Mouse (Mus musculus): Measurements from ENCODE around the gene Smyd3. TPM values are rescaled to one million over a fixed set of nuclear protein-coding genes. Genes with fewer than 3 reads are reported as not detected.

The Smyd3 gene
- total and polyA plus RNA-seq, 2 experiments = 1.4 to 7.0 TPM

DNA sequence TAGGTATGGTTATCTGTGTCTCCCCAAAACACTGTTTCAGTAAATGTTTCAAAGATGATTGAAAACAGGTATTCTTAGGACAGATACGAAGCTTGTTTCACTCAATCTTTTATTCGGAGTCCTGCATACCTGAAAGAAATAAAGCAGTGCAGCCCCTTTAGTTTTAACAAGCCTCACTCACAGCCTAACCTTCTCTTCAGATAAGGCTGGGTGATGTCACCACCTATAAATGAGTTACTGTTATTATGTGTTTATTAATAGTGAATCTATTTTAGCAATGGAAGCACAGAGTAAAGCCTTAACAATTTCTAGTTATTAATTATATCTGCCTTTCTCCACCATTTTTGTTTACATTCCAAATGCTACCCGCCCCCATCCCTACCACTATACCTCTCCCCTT is 228.1 kb downstream of the Smyd3 start:
- no peak overlapping the region for H3K27ac ChIP-seq (replicated peaks; ENCODE audit: insufficient read depth, low read depth, low read length)
- no peaks in the 10 kb centered on the region for H3K27me3 ChIP-seq (ENCODE audit: control insufficient read depth, insufficient read depth, low read length)
- no peak for TF ChIP-seq CTCF (IDR thresholded peaks at IDR 0.05; ENCODE audit: low read depth, low read length)
- TF ChIP-seq POLR2A (IDR thresholded peaks at IDR 0.05; ENCODE audit: extremely low read depth, insufficient read depth, low read length) = no peak
- DNase-seq (ENCODE audit: extremely low read depth, low read depth, low spot score) = no peak
- no peaks in the 10 kb centered on the region for H3K36me3 ChIP-seq (ENCODE audit: control insufficient read depth, insufficient read depth, low read length)
- no peaks in the 10 kb centered on the region for H3K4me1 ChIP-seq (ENCODE audit: control insufficient read depth, insufficient read depth, low read length)
- no peak overlapping the region for H3K9ac ChIP-seq (ENCODE audit: low read depth, low read length)
- H3K79me2 ChIP-seq (ENCODE audit: control insufficient read depth, insufficient read depth, low read length) = no peaks in the 10 kb centered on the region
- no peak overlapping the region for H3K4me3 ChIP-seq (ENCODE audit: insufficient read depth, low read depth, low read length)
- WGBS = 95% methylated on average over 3 of the region's 3 CpGs

GRCm38 (mm10) chr1:179286748-179287147 is 231.1 kb downstream of the Smyd3 start:
- TF ChIP-seq POLR2A (IDR thresholded peaks at IDR 0.05; ENCODE audit: extremely low read depth, insufficient read depth, low read length) (no peak), CTCF (IDR thresholded peaks at IDR 0.05; ENCODE audit: low read depth, low read length) (no peak)
- H3K9ac ChIP-seq (ENCODE audit: low read depth, low read length) = no peak overlapping the region

GRCm38 (mm10) chr1:179282821-179283220 is 235.0 kb downstream of the Smyd3 start:
- H3K27me3 ChIP-seq (ENCODE audit: control insufficient read depth, insufficient read depth, low read length) = no peaks in the 10 kb centered on the region
- no peak for DNase-seq (ENCODE audit: extremely low read depth, low read depth, low spot score)
- no peak overlapping the region for H3K27ac ChIP-seq (replicated peaks; ENCODE audit: insufficient read depth, low read depth, low read length)
- no peak overlapping the region for H3K9ac ChIP-seq (ENCODE audit: low read depth, low read length)
- 78% methylated on average over 5 of the region's 5 CpGs for WGBS
- no peak overlapping the region for H3K4me3 ChIP-seq (ENCODE audit: insufficient read depth, low read depth, low read length)
- H3K79me2 ChIP-seq (ENCODE audit: control insufficient read depth, insufficient read depth, low read length) = no peaks in the 10 kb centered on the region
- no peaks in the 10 kb centered on the region for H3K36me3 ChIP-seq (ENCODE audit: control insufficient read depth, insufficient read depth, low read length)
- TF ChIP-seq POLR2A (IDR thresholded peaks at IDR 0.05; ENCODE audit: extremely low read depth, insufficient read depth, low read length) = no peak
- no peak for TF ChIP-seq CTCF (IDR thresholded peaks at IDR 0.05; ENCODE audit: low read depth, low read length)
- no peaks in the 10 kb centered on the region; the same call in 1 of the 2 replicates for H3K4me1 ChIP-seq (ENCODE audit: control insufficient read depth, insufficient read depth, low read length)

More at GRCm38 (mm10) chr1:179286748-179287147, 231.1 kb downstream of the Smyd3 start:
- no peak for DNase-seq (ENCODE audit: extremely low read depth, low read depth, low spot score)
- Histone ChIP-seq H3K27ac (replicated peaks; ENCODE audit: insufficient read depth, low read depth, low read length) (no peak overlapping the region), H3K79me2 (ENCODE audit: control insufficient read depth, insufficient read depth, low read length) (no peaks in the 10 kb centered on the region), H3K36me3 (ENCODE audit: control insufficient read depth, insufficient read depth, low read length) (no peaks in the 10 kb centered on the region), H3K27me3 (ENCODE audit: control insufficient read depth, insufficient read depth, low read length) (no peaks in the 10 kb centered on the region), H3K4me3 (ENCODE audit: insufficient read depth, low read depth, low read length) (no peak overlapping the region), H3K4me1 (ENCODE audit: control insufficient read depth, insufficient read depth, low read length) (no peaks in the 10 kb centered on the region)
- WGBS = 91% methylated on average over 6 of the region's 6 CpGs

DNA sequence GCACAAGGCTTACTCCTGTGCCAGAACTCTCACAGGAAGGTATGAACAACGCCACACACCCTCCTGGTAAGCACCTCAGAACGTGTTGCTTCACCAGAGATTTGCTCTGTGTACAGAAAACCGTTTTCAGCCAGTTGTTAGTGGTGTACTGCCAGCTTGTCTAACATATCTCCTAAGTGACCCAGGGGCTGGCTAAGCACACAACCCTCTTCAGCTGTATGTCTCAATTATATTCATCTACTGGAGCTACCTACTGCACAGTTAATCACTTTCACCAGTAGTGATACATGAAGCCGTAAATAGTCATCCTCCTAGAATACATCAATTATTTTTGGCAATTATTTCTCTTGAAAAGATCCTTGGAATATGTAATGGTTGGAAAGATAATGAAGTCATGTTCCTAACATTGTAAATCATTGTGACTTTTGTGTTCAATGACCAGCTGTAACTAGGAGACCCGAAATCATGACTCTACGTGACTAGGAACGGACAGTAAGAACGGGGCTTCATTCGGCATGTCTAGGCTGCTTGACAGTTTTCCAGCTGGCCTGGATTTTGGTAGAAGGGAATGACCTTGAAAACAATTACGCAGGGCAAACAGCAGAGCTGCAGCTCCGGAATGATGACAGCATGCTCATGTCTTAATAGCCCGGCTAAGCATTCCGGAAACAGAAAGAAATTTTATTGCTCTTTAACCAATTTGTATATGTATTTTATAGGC is 236.3 kb downstream of the Smyd3 start:
- 65% methylated on average over 13 of the region's 13 CpGs for WGBS
- Histone ChIP-seq H3K27me3 (ENCODE audit: control insufficient read depth, insufficient read depth, low read length) (no peaks in the 10 kb centered on the region), H3K36me3 (ENCODE audit: control insufficient read depth, insufficient read depth, low read length) (no peaks in the 10 kb centered on the region), H3K9ac (ENCODE audit: low read depth, low read length) (no peak overlapping the region), H3K4me3 (ENCODE audit: insufficient read depth, low read depth, low read length) (no peak overlapping the region), H3K27ac (replicated peaks; ENCODE audit: insufficient read depth, low read depth, low read length) (no peak overlapping the region), H3K4me1 (ENCODE audit: control insufficient read depth, insufficient read depth, low read length) (no peaks in the 10 kb centered on the region; the same call in 1 of the 2 replicates), H3K79me2 (ENCODE audit: control insufficient read depth, insufficient read depth, low read length) (no peaks in the 10 kb centered on the region)
- peak; percentile 15 for DNase-seq (ENCODE audit: extremely low read depth, low read depth, low spot score)
- no peak for TF ChIP-seq POLR2A (IDR thresholded peaks at IDR 0.05; ENCODE audit: extremely low read depth, insufficient read depth, low read length)
- no peak for TF ChIP-seq CTCF (IDR thresholded peaks at IDR 0.05; ENCODE audit: low read depth, low read length)

- no peaks in the 10 kb centered on the region for H3K36me3 ChIP-seq (ENCODE audit: control insufficient read depth, insufficient read depth, low read length)
- no peaks in the 10 kb centered on the region for H3K27me3 ChIP-seq (ENCODE audit: control insufficient read depth, insufficient read depth, low read length)
- no peaks in the 10 kb centered on the region for H3K79me2 ChIP-seq (ENCODE audit: control insufficient read depth, insufficient read depth, low read length)
- no peak for TF ChIP-seq CTCF (IDR thresholded peaks at IDR 0.05; ENCODE audit: low read depth, low read length)
- TF ChIP-seq POLR2A (IDR thresholded peaks at IDR 0.05; ENCODE audit: extremely low read depth, insufficient read depth, low read length) = no peak
- WGBS = 64% methylated on average over 4 of the region's 4 CpGs
- DNase-seq (ENCODE audit: extremely low read depth, low read depth, low spot score) = peak; percentile 5
- H3K4me3 ChIP-seq (ENCODE audit: insufficient read depth, low read depth, low read length) = no peak overlapping the region
- H3K9ac ChIP-seq (ENCODE audit: low read depth, low read length) = no peak overlapping the region
- no peaks in the 10 kb centered on the region; the same call in 1 of the 2 replicates for H3K4me1 ChIP-seq (ENCODE audit: control insufficient read depth, insufficient read depth, low read length)
- H3K27ac ChIP-seq (replicated peaks; ENCODE audit: insufficient read depth, low read depth, low read length) = no peak overlapping the region
Measured at GRCm38 (mm10) chr1:179279116-179279515, 238.7 kb downstream of the Smyd3 start.

DNA sequence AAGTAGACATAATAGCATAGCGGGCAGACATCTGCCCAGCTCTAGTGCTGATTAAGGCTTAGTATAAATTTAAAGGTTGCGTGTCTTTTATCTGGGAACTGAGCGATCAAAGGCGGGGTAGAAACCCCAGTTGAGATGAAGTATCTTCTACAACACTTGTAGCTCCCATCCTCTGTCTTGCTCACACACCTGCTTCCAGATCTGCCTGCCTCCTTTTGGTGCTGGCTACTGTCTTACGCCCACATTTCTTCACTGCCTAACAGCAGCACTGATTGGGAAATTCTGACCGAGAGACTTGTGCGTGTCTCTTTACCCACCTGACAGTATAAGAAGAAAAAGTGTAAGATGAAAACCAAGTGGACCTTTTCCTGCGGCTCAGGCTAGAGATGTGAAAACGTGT is 240.5 kb downstream of the Smyd3 start:
- Histone ChIP-seq H3K27me3 (ENCODE audit: control insufficient read depth, insufficient read depth, low read length) (no peaks in the 10 kb centered on the region), H3K4me3 (ENCODE audit: insufficient read depth, low read depth, low read length) (no peak overlapping the region), H3K36me3 (ENCODE audit: control insufficient read depth, insufficient read depth, low read length) (no peaks in the 10 kb centered on the region), H3K27ac (replicated peaks; ENCODE audit: insufficient read depth, low read depth, low read length) (no peak overlapping the region), H3K4me1 (ENCODE audit: control insufficient read depth, insufficient read depth, low read length) (no peaks in the 10 kb centered on the region; the same call in 1 of the 2 replicates), H3K79me2 (ENCODE audit: control insufficient read depth, insufficient read depth, low read length) (no peaks in the 10 kb centered on the region), H3K9ac (ENCODE audit: low read depth, low read length) (no peak overlapping the region)
- WGBS = 97% methylated on average over 9 of the region's 9 CpGs
- TF ChIP-seq POLR2A (IDR thresholded peaks at IDR 0.05; ENCODE audit: extremely low read depth, insufficient read depth, low read length) = no peak
- no peak for DNase-seq (ENCODE audit: extremely low read depth, low read depth, low spot score)

Measured in liver, adult 2 months (tissue).